Mouse (Mus musculus) urinary bladder, postnatal 4 days (tissue): ENCODE data around the gene Ccr10.
"Not testable (repeated sequence)": the region's sequence is repeated elsewhere in the genome, so short reads cannot be mapped to it uniquely, and the experiment has no call there.

ENCODE experiments used
- DNase-seq, 2 experiments: peaks; one replicate each; pipeline ENCODE4 v3.0.0; 2021 to 2022; ENCODE audit warnings: low spot score in 2 of 2

Gene Ccr10

GRCm38 (mm10) chr11:101125008-101125407 lies 50.2 kb downstream of the Ccr10 start:
- not testable (repeated sequence) for DNase-seq

GRCm38 (mm10) chr11:101124494-101124893 lies 50.7 kb downstream of the Ccr10 start:
- DNase-seq = not testable (repeated sequence)
